Mouse (Mus musculus) adrenal gland (tissue): ENCODE measurements around the gene Otx2.
"Not testable (repeated sequence)": the region's sequence is repeated elsewhere in the genome, so short reads cannot be mapped to it uniquely, and the experiment has no call there.

Source experiments
- intact Hi-C: fragments of 180-260 bp; cut with DNase I; formaldehyde crosslinking; loops from one replicate; pipeline ENCODE4 v1.15.1; 2025

Gene Otx2

DNA sequence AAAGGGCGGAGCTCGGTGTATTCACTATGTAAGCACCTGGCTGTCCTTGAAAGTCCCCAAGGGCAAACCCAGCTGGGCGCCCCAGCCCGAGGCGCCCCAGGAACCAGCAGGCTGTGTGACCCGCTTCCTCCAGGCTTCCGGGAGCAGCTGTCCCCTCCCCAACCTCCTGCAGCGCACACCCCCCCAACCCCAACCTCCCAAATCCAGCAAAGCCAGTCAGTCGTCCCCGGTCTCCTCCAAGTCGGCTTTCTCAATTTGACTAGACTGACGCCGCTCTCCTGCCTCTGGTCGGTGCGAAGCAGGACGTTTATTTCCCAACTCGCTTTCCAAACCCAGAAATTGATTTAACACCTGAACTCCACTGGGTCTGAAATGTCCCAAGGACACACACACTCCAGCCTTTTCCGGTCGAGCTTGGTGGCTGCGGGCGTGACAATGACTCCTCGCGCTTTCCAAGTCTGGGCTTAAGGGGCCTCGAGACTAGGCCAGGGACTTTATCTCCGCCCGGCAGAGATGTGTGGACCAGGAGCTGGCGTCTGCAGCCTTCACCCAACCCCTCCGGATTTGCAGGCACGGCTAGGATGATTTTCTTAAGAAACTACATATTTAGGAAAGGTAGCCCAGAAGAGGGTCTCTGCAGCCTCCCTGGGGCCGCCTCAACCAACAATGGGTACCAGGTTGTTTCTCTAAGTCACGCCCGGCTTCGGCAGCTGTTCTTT is 18.4 kb downstream of the Otx2 start:
- intact Hi-C loops: no loop called here

DNA sequence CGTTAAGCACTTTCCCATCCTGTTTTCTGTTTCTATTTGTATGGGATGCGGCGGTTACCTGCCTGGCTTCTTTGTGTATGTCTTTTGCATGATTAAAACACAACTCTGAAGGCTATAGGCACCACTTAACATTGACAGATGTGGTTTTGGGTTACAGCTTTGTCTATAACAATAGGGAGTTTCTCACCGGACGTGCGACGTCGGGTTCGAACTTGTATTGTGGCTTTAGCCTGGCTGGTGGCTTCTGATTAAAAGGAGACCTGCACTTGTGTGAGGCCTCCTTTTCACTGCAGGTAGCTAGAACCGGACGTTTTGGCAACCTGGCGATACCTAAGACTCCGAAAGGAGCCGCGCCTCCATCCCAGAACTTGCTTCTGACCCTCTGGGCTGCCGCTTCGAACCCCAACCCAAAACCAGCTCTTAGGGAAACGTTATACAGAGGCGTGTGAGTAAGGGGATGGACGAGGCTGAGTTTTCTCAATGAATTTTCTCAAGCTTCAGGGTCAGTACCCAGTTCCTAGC is 19.0 kb downstream of the Otx2 start:
- intact Hi-C loops: no loop called here

DNA sequence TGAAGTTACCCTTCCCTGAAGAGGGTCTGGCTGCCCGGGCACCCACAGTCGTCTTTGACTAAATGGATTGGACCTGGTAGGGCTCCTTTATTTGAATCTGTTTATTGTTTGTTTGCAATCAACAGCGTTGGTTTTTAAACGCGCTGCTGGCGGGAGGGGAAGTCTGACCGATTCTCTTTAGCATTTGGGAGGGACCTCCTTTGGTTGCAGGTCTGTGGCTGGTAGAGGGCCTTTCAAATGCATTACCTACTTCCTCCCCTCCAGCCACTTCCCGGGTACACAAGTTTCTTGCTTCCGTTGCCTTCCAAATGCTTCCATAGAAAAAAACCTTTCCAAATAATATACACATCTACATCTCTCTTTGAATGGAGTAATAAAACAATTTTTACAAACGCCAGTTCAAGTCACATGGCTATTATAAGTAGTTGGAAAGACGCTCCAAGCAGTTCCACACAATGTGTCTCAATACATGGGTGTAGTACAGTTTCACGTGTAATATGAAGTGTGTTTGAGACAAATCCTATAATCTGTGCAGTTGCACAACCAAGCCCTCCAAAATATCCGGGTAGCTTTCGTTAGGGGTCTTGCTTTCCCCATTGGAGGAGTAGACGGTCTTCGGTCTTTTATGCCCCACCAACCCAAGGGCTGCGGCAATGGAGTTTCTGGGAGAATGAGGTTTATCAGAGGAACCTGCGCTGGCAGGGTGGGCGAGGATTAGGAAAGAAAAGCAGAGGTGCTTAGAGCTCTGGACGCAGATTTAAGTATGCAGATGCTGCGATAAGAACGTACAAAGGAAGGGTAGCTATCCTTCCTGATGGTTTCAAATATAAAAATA is 19.7 kb downstream of the Otx2 start:
- intact Hi-C loops: no loop called here

DNA sequence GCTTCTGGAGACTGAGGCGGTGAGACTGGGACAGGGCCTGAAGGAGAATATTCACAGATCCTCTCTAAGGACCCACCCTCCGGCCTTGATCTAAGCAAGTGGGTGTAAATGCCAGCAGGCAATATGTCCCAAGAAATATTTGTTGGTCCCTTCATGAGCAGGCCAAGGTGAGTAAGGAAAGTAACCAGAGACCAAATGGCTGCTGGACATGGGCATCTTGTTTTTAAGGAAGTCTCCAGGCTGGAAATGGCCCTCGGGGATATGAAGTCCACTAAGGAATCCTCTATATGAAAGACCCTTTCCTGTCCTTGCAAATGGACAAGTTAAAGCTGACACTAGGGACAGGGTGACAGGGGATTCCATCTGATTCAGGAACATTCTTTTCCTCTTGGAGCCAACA is 20.5 kb downstream of the Otx2 start:
- intact Hi-C loops: no loop called here

DNA sequence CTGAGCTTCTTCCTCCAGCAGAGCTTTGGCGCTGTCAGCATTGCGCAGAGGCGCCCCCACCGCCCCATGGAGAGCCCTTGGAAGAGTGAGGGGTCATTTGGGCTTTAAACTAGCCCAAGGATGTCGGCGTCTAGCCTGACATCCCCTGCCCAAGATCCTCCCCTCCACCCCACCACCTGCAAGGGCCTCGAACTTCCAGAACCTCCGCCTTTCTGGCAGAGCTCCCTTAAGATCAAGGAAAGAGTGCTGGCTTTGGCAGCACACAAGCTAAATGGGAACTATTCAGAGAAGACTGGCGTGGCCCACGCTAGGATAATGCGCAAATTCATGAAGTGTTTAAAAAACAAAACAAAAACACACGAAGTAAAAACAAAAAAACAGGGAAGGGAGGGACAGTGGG is 21.4 kb downstream of the Otx2 start:
- intact Hi-C loops: no loop called here

DNA sequence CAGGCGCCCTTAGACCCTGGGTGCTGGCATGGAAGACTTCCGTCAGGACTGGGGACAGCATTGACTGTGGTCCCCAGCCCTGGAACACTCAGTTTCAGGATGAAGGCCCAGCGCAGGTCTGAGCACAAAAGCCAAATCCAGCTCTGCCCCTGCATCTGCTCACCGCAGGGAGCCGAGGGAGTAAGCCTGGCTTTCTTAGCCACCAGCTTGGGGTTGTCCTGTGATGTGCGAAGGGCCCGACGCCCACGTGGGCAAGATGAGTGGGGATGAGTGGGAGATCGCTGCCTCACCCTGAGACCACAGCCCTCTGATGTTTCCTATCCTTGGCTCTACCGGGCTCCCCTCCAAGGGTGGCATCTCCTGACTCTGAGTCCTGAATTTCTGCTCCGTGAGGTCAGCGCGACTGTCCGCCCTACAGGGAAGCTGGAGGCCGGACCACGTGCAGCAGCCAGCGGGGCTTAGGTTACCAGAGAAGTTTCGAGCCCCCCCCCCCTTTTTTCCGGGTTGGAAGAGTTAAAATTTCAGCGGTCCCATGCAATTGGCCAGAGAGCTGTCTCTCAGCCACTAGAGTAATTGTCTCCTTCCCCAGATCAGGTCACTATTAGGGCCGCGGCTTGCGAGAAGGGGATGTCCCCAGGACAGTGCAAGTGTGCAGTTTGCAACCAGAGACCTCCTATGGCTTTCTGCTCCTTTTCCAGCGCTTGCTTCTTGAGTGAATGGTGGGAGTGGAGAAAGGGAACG is 22.0 kb downstream of the Otx2 start:
- intact Hi-C loops: no loop called here

DNA sequence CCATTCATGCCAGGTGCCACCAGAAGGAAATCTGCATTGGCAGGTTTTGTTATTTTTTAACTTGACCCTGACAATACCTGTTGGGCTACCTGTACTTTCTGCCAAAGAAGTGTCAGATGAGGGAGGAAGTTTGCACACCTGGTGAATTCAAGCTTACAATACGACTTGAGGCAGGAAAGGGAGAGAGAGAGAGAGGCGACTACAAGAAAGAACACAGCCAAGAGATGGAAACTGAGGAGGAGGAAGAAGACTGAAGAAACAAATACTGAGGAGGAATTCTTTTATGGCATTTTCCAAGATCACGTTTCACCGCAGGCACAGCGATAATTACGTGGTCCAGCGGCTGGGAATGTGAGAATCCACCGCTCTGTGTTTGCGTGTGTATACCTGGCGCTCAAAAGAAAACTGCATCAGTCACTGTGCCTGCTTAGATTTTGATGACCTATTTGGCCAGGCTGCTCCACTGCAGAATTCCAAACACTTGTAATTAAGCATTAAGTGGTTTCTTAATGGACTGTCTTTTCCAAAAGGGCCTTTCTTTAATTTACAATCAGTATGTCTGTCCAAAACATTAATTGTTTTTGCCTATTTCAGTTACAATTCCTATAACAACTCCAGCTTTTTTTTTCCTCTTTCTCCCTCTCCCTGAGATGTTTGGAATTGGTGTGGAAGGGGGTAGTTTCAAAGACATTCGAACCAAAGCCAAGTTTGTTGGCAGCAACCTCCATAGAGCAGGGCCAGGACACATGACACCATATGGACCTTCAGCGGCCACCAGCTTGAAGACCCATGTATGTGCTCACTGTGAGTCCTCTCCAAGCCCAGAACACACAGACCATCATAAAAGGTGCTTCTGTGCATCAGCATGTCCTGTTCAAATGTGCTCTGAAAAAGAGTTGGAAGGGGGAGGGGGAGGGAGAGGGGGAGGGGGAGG is 31.9 kb downstream of the Otx2 start:
- intact Hi-C loops: no loop called here

DNA sequence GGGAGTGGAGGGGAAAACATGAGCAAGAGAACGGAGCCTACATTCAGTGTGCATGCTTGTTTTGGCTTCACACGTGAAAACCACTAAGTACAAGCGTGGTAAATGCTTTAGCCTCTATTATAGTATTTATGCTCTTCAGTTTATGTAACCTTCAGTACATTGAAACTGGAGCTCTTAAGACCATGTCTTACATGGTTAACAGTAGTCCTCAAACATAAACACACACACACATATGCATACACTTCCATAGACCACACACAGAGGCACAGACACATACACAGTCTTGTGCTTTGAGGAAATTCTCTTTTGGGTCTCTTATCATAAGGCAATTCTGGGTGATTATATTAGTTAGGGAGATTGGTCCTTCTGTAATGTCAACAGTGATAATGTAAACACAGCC is 40.5 kb downstream of the Otx2 start:
- intact Hi-C loops: no loop called here

DNA sequence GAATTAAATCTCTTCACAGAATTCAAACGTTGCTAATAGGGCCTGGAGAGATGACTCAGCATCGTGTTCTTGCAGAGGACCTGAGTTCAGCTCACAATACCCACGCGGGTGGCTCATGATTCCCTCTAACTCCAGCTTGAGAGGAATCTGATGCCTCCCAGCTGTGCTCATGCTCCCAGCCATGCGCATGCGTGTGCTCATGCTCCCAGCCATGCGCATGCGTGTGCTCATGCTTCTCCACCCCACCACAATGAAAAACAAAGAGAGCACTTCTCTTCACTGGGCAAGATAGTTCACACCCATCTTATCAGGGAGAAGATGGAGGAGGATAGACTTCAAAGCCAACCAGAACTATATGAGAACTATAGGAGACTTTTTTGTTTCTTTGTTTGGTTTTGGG is 41.3 kb downstream of the Otx2 start:
- intact Hi-C loops: no loop called here

DNA sequence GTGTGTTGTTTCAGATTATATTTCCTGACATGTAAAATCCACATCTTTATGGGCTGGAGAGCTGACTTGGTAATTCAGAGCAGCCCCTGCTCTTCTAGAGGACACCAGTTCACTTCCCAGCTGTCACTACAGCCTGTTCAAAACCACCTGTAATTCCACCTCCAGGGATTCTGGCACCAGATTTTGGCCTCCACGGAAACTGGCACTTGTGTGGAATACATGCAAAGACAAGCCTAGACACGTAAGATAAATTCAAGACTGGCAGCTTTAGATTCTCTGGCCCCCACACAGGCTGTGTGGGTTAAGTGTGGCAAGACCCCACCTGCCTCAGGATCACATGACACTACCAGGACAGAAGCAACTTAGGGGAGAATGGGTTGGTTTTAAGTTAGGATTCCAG is 42.1 kb downstream of the Otx2 start:
- intact Hi-C loops: no loop called here

DNA sequence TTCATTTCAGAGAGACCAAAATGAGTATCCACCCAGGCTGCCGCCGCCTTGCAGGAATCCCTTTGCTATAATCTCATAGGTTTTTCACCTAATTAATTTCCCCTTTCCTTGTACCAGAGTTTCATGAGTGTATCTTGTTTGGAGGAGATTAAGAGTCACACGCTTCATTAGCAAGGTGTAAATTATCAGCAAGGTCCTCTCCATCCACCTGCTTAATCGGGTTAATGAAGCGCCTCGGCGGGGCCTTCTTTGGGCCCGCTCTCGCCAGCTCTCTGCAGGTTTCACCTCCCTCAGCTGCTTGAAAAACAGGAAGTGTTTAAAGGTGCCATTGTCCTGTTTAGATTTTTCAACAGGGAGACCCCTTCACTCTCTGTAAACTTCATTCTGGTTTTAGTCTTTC is 44.2 kb downstream of the Otx2 start:
- intact Hi-C loops: no loop called here

DNA sequence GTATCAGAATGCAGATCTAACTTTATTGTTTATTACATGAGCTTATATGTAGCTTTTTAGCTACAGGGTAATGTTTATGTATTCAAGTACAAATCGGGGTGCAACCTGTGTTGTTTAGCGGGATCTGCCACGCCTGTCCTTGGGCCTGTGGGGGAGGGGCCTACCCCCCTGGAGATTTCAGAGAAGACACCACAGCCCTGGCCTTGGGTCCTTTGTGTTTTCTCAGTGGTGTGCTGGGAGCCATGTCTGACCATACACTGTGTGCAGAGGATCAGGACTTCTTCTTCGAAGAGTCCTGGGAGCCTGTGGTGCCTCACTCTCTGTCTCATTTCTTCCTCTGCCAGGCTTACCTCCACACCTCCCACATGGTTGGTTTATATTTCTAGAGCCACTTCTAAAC is 47.3 kb downstream of the Otx2 start:
- intact Hi-C loops: no loop called here

DNA sequence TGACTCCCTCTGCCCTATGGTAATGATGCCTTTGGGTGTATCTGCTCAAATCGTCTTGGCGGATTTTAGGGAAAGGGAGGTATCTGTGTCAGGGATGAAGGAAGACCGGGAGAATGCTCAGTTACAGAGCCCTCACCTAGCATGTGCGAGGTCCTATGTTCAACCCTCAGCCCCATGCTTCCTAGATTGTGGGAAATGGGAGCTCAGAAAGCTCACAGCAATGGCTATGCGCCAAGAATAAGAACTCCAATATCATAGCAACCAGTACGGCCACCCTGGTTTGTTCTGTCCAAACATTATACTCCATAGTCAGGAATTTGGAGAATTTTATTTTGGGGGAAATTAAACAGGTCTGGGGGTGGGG is 48.3 kb downstream of the Otx2 start:
- intact Hi-C loops: no loop called here

DNA sequence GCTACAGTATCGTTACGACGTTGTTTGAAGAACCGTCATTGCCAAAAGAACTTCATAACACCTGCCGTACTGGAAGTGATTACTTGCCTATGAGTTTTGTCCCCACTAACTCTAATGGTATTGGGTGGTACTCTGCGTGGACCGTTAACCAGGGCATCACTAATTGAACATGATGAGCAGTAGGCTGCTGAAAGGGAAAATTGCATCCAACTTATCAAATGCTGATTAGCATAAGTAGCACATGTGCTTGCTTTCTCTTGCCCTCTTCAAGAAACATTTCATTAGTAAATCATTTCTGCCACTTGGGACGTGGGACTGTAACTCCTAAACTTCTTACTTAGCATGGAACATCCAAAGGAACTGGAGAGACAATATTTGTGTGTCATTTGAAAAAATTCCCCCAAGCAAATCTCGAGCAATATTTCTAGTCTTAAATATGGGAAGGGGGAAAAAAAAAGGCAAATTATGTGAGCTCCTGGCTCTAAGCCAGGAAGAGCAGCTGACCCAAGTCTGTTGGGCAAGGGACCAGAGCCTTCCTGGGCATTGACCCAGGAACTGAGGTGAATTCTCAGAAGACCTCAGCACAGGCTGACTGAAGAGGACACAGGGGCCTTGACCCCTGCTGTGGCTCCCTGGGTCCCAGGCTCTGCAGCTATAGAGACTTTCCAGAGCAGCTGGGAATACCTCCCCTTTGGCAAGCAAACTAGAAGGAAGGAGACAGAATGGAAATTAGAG is 48.9 kb downstream of the Otx2 start:
- intact Hi-C loops: no loop called here

DNA sequence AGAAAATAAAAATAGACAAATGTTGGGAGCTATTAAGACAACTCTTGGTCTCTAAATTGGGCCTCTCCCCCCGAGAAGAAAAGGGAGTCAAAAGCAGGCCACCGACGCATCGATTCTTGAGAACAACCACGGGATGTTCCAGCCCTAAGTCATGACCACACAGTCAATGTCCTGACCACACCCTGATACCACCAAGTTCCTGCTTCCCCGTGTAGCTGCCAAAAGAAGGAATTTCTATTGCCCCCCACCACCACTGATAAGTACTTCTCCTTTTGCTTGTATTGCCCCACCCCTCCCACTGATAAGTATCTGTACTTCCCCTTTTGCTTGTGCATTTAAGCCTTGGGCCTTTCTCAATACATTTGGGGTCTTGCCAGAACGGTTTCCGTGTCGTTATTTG is 50.9 kb downstream of the Otx2 start:
- intact Hi-C loops: not testable (repeated sequence)

DNA sequence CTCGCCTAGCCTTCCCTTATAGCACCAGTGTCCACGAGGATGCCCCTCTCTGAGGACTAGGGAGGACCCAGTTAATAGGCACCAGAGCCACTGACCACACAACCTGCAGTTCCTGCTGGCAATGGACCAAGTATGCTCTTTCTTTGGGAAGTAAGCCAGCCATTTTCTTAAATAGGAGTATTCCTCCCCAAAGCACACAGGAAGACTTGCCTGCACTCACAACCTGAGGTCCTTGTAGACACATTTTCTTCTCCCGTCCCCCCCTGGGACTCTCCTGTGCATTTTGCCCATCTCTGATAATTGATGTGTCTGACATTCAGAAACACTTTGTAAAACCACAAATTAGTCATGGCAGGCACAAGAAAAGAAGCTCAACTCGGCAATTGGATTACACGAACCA is 57.3 kb downstream of the Otx2 start:
- intact Hi-C loops: no loop called here

DNA sequence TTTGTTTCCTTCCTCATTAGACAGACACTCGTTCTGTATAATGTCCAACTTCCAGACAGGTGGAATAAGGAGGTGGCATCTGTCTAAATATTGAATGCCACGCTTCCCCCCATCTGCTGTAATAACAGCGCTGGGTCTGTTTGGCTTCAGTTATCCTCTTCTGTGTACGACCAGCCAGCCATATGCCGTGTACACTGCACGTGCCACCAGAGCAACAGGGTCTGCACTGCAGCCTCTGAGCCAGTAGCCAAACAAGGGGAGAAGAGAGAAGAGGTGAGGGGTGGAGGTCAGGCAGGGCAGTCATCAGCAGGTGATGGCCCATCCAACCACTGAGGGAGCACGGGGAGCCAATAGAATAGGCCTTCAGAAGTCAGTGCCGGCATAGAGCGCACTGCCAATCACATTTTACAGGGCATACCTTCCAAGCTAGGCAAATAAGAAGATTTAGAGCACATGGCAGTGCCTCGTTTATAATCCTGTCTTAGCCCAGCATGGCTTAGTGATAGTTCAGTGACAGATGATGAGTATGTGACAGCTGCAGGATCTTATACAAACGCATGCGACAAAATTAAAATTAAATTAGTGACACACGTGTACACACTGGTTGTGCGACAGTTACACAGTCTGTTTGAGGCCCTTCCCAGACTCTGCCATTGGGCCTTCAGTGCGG is 64.8 kb downstream of the Otx2 start:
- intact Hi-C loops: no loop called here
